Mouse (Mus musculus): ENCODE data around the gene Asf1b. TPM values are rescaled to one million over a fixed set of nuclear protein-coding genes. Genes with fewer than 3 reads are reported as not detected.

The Asf1b gene
- total RNA-seq (2015), result 87.3 and 95.0 TPM in 2 replicates
- total RNA-seq (2017), result 68.5 and 71.1 TPM in 2 replicates

DNA sequence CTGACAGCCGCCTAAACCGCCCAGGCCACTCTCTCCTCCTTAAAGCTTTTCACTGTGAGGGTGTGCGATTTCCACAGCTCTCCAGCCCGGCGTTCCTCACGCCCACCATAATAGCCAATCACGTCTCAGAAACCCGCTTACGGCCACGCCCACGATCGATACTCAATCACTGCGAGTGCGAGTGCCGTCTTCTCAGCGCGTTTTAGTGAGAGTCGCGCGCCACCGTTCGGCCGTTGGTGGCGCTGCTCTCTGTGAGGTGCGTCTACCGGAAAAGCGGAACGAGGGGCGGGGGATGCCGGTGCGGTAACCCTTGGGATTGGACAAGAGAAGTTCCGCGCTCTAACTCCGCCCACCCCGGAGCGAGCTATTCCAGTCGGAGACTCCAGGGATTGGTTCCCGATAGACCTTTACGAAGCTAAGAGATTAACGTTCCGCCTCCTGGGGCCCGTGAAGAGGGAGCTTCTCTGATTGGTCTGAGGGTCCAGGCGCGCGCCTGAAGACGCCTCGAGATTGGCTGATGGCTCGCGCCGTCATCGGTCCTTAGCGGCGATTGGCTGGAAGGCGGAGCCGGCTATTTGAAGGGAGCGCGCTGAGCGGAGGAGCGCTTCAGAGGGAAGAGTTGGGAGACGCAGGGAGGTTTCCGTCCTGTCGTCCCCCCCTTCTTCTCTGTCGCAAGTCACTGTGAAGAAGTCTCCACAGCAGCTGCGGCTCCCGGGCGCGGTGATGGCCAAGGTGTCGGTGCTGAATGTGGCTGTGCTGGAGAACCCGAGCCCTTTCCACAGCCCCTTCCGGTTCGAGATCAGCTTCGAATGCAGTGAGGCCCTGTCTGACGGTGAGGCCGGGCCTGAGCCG lies at the start of gene Asf1b, which contains the start of gene Gm10644:
Gene Asf1b (plus strand): TSS at position 402 of the 852 bp plus-strand sequence.
Gene Gm10644 (minus strand): TSS at position 100 of the 852 bp plus-strand sequence.
- ATAC-seq (ENCODE audit: poor library complexity, severe bottlenecking), result peak; percentile 88

GRCm38 (mm10) chr8:83908583-83908982 lies 46.7 kb upstream of the Asf1b start:
- no peak for ATAC-seq (ENCODE audit: poor library complexity, severe bottlenecking)

GRCm38 (mm10) chr8:83909311-83909710 lies 46.0 kb upstream of the Asf1b start:
- ATAC-seq (ENCODE audit: poor library complexity, severe bottlenecking), result no peak

- no peak for ATAC-seq (ENCODE audit: poor library complexity, severe bottlenecking)
These were observed 43.2 kb upstream of the Asf1b start for GRCm38 (mm10) chr8:83911809-83912731.

DNA sequence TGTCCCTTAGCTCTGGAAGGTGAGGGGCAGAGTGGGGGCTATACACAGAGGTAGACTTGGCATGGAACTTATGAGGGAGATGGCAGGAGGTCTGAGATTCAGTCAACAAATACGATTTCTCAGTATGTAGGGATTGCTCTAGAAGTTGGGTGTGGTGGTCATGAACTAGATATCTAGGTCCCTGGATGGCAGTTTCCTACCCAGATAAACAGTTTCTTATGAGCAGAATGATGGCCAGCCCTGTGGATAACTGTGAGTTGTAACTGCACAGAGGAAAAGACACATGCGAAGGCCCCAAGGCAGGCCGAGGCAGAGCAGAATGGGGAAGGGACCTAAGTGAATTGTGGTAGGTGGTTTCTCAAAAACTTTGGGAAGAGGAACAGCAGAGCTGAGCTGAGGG lies 41.1 kb upstream of the Asf1b start:
- ATAC-seq (ENCODE audit: poor library complexity, severe bottlenecking), result no peak

DNA sequence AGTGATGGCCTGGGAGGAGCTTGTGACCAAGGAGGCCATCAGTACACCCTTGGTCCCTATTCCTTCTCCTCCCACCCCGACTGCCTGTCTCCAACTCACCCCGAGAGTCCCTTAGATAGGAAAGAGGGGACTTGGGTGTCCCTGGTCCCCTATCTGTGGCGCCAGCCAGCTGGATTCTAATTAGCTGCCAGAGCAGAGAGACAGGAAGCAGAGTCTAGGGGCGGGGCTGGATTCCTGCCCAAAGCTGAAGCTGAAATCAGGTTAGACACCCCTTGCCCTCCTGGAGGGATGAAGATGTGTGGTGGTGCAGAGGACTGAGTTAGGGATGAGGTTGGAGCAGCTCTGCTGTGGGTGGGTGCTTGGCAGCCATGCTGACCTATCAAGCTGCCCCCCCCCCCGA lies 40.4 kb upstream of the Asf1b start:
- ATAC-seq (ENCODE audit: poor library complexity, severe bottlenecking), result no peak

GRCm38 (mm10) chr8:83916015-83916414 lies 39.3 kb upstream of the Asf1b start:
- no peak for ATAC-seq (ENCODE audit: poor library complexity, severe bottlenecking)

- no peak for ATAC-seq (ENCODE audit: poor library complexity, severe bottlenecking)
These were observed 37.7 kb upstream of the Asf1b start for GRCm38 (mm10) chr8:83917566-83917965.

DNA sequence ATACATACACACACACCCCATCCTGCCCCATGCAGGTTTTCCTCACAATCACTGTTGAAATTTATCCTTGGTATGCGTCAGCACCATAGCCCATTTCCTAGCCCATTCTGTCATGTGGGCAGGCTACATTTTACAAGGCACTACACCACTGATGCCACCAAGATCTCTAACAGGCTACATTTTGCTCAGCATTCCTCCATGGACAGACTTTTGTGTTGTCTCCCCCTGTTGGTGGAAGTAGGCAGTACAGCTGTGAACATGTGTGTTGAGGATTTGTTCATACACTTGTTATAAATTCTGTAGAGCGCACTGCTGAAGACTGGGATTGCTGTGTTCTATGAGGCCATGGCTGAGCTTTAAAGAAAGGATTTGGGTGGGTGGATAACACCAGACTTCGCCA lies 33.7 kb upstream of the Asf1b start:
- peak; percentile 63 for ATAC-seq (ENCODE audit: poor library complexity, severe bottlenecking)

DNA sequence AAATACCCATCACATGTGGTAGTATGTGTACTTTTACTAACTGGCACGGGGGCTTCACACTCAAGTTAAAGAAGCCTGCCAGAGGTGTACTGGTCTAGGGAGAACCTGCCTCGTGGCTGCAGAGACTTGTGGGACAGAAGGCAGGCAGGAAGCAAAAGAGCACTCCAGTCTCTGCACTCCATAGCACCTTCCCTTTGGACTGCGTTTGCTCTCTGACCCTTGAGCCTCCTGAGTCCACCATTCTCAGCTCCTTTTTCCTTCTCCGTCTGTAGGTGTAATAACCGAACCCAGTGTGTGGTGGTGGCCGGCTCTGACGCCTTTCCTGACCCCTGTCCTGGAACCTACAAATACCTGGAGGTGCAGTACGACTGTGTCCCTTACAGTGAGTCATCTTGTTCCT lies 32.6 kb upstream of the Asf1b start:
- no peak for ATAC-seq (ENCODE audit: poor library complexity, severe bottlenecking)

DNA sequence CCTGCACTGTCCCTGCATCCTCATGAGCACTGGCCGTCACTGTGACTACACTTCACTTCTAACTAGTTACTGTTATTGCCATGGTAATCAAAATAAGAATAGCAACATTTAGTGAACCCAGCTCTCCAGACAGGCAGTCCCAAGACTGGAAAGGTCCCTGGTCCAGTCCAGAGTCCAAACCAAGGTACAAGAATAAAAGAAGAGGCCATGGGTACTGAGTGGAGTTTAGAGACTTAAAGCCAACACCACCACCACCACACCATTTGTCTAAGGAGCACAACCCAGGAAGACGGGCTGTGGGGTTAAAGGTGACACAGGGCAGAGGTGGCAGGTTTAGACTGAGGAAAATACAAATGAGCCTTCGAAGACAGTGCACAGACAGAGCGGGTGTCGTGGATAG lies 30.7 kb upstream of the Asf1b start:
- ATAC-seq (ENCODE audit: poor library complexity, severe bottlenecking), result no peak

DNA sequence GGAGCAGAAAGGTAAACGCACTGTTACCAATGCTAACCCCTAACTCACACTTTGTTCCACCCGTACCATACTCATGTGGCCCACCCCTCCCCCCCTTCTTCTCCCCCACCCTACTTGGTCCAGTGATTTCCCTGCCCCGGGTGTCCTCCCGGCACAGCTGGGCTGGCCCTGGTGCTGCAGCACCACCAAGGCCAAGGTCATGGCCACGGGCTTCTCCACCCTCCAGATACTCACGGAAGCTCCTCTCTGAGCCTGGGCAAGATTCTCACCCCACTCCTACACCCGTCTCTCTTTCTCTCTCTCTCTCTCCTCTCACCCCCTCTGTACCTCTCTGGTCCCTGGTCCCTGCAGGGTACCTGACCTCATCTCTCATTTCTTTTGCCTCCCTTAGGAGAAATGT lies 29.0 kb upstream of the Asf1b start:
- ATAC-seq (ENCODE audit: poor library complexity, severe bottlenecking), result no peak

- ATAC-seq (ENCODE audit: poor library complexity, severe bottlenecking), result no peak
These were observed 21.1 kb upstream of the Asf1b start for GRCm38 (mm10) chr8:83934222-83934621.

- ATAC-seq (ENCODE audit: poor library complexity, severe bottlenecking), result no peak
These were observed 20.3 kb upstream of the Asf1b start for GRCm38 (mm10) chr8:83934994-83935393.

DNA sequence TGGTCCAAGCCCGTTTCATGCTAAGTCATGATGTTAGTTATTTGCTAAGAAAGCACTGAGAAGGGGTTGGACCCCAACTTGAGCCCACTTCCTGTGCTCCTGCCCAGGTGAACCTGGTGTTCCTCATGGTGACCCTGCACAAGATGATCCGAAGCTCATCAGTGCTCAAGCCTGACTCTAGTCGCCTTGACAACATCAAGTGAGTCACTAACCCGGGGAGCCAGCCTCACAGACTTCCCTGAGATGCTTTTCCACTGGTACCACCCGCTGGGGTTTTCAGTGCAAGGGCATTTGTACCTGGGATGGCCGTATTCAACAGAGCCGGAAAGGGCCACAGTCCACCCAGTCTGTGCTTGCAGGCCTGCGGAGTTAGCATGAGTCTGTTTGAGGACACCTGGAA lies 19.9 kb upstream of the Asf1b start:
- no peak for ATAC-seq (ENCODE audit: poor library complexity, severe bottlenecking)

GRCm38 (mm10) chr8:83937645-83938044 lies 17.7 kb upstream of the Asf1b start:
- ATAC-seq (ENCODE audit: poor library complexity, severe bottlenecking), result no peak

GRCm38 (mm10) chr8:83938330-83938729 lies 17.0 kb upstream of the Asf1b start:
- ATAC-seq (ENCODE audit: poor library complexity, severe bottlenecking), result no peak

DNA sequence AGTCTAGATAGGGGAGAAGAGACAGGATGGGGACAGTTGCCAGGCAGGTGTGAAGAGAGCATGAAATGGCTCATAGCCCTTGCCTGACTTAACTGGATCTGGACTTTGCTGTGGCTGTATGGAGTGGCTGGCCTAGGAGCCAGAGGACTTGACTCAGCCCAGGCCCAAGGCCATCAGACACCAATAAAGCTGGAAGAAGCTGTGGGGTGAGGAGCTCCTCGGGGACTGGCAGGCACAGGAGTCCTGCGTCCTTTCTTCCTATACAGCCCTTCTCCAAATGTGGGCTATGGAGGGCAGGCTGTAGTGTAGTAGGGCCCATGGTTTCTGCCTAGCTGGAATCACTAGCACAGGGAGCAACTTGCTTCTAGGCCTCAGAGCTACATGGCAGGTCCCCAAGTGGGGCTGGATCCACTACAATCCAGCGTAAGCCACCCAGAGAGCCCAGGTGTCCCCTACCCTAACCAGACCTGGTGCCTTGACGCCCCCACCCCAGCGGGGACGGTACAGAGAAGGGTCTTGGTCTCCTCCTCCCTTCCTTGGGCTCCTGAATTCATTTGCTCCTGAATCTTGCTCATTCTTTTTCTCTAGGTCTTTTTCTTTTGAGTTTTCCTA lies 14.1 kb upstream of the Asf1b start:
- ATAC-seq (ENCODE audit: poor library complexity, severe bottlenecking), result no peak

- no peak for ATAC-seq (ENCODE audit: poor library complexity, severe bottlenecking)
These were observed 12.9 kb upstream of the Asf1b start for GRCm38 (mm10) chr8:83942446-83942845.

DNA sequence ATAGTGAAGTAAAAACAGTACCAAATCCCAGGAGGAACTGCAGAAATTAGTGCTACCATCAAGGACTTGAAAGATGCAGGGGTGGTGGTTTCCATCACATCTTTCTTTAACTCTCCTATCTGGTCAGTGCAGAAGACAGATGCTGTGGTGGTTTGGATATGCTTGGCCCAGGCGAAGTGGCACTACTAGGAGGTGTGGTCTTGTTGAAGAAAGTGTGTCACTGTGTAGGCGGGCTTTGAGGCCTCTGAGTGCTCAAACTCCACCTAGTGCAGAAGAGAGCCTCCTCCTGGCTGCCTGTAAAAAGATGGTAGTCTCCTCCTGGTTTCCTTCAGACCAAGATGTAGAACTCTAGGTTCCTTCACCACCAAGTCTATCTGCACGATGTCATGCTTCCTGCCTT lies 9.8 kb upstream of the Asf1b start:
- ATAC-seq (ENCODE audit: poor library complexity, severe bottlenecking), result no peak

GRCm38 (mm10) chr8:83954749-83955105 lies 580 bp upstream of the Asf1b start:
- ATAC-seq (ENCODE audit: poor library complexity, severe bottlenecking), result 0 out of 2 replicates have a peak, but pooled peaks have one; percentile 0

GRCm38 (mm10) chr8:83955958-83956218 lies 581 bp downstream of the Asf1b start:
- no peak for ATAC-seq (ENCODE audit: poor library complexity, severe bottlenecking)

Measured in megakaryocyte, adult 5-6 weeks (primary cell).